Mouse (Mus musculus) forebrain, embryonic 16.5 days (tissue): ENCODE data around the gene Sptan1. TPM values are rescaled to one million over a fixed set of nuclear protein-coding genes. Genes with fewer than 3 reads are reported as not detected.

Source experiments
- ATAC-seq: fragments of 200-750 bp; cut with Nextera tagmentation; 2 replicates; pipeline ENCODE4 v1.8.0; 2017; ENCODE audit warnings: mild to moderate bottlenecking, moderate library complexity
- H3K27ac ChIP-seq: fragments of 300-500 bp; sonication (generic); 2 replicates; pipeline ENCODE4 v1.5.1; 2014; ENCODE audit warnings: low read length, control low read depth
- H3K27me3 ChIP-seq: fragments of 300-500 bp; sonication (generic); replicated peaks from 2 replicates; pipeline ENCODE4 v1.6.1; 2014; ENCODE audit warnings: low read length; ENCODE audit not compliant: control insufficient read depth, insufficient read depth
- H3K36me3 ChIP-seq: fragments of 300-500 bp; sonication (generic); 2 replicates; pipeline ENCODE4 v1.6.1; 2014; ENCODE audit not compliant: control insufficient read depth, insufficient read depth
- H3K4me1 ChIP-seq: fragments of 300-500 bp; sonication (generic); replicated peaks from 2 replicates; pipeline ENCODE4 v1.6.1; 2014; ENCODE audit warnings: low read length; ENCODE audit not compliant: control insufficient read depth, insufficient read depth
- H3K4me2 ChIP-seq: fragments of 300-500 bp; sonication (generic); 2 replicates; pipeline ENCODE4 v1.6.1; 2014; ENCODE audit warnings: mild to moderate bottlenecking, low read length, control low read depth
- H3K4me3 ChIP-seq: fragments of 300-500 bp; sonication (generic); replicated peaks from 2 replicates; pipeline ENCODE4 v1.5.1; 2014; ENCODE audit warnings: mild to moderate bottlenecking, low read length, control low read depth
- H3K9ac ChIP-seq: fragments of 300-500 bp; sonication (generic); replicated peaks from 2 replicates; pipeline ENCODE4 v1.6.1; 2014; ENCODE audit warnings: low read depth, low read length, control low read depth
- H3K9me3 ChIP-seq: fragments of 300-500 bp; sonication (generic); 2 replicates; pipeline ENCODE4 v1.6.1; 2016; ENCODE audit warnings: low read length; ENCODE audit not compliant: control insufficient read depth
- WGBS: fragments of 180-500 bp; shearing (Covaris S2); extraction: QIAGEN DNeasy Blood & Tissue Kit; methylation state at CpG from one replicate; pipeline ENCODE4 v1.1.7; 2014; 5-methylcytosine and 5-hydroxymethylcytosine counted together
- microRNA-seq: library from miRNA; unstranded; fragments of <30 nt; microRNA quantifications from one replicate; pipeline ENCODE4, GENCODE M21; 2017
- polyA plus RNA-seq: library from polyadenylated mRNA; unstranded; fragments of >200 nt; fragmentation: Nextera tagmentation; extraction: Ambion mirVana; gene quantifications from 2 replicates; pipeline ENCODE4 v1.2.1, GENCODE M21; 2015

Sptan1 gene
- polyA plus RNA-seq, 1 experiment from 2014 or later = 294 TPM

GRCm38 (mm10) chr2:30076439-30076838, 111.1 kb downstream of the Sptan1 start:
- H3K27me3 ChIP-seq = no peaks in the 10 kb centered on the region
- no peak overlapping the region for H3K9ac ChIP-seq
- no peak overlapping the region for H3K4me3 ChIP-seq
- no peaks in the 10 kb centered on the region for H3K9me3 ChIP-seq
- peaks cover 11% of the 10 kb centered on the region for H3K4me1 ChIP-seq
- no peak overlapping the region for H3K27ac ChIP-seq
- no peak for ATAC-seq
- H3K36me3 ChIP-seq = 0 out of 2 replicates have a peak, but pooled peaks cover 2% of the 10 kb centered on the region
- WGBS = 89% methylated on average over 8 of the region's 9 CpGs
- H3K4me2 ChIP-seq = no peak overlapping the region

- Histone ChIP-seq H3K27me3 (no peaks in the 10 kb centered on the region), H3K27ac (no peak overlapping the region), H3K4me2 (peak overlapping the region; percentile 78), H3K4me1 (peaks cover 11% of the 10 kb centered on the region), H3K4me3 (peak overlapping the region; percentile 43; the same call in 1 of the 2 replicates), H3K36me3 (0 out of 2 replicates have a peak, but pooled peaks cover 2% of the 10 kb centered on the region), H3K9me3 (no peaks in the 10 kb centered on the region), H3K9ac (peak overlapping the region; percentile 32; the same call in 1 of the 2 replicates)
- WGBS = 71% methylated on average over 6 of the region's 6 CpGs
- no peak for ATAC-seq
Measured at GRCm38 (mm10) chr2:30076959-30077358, 111.6 kb downstream of the Sptan1 start.

DNA sequence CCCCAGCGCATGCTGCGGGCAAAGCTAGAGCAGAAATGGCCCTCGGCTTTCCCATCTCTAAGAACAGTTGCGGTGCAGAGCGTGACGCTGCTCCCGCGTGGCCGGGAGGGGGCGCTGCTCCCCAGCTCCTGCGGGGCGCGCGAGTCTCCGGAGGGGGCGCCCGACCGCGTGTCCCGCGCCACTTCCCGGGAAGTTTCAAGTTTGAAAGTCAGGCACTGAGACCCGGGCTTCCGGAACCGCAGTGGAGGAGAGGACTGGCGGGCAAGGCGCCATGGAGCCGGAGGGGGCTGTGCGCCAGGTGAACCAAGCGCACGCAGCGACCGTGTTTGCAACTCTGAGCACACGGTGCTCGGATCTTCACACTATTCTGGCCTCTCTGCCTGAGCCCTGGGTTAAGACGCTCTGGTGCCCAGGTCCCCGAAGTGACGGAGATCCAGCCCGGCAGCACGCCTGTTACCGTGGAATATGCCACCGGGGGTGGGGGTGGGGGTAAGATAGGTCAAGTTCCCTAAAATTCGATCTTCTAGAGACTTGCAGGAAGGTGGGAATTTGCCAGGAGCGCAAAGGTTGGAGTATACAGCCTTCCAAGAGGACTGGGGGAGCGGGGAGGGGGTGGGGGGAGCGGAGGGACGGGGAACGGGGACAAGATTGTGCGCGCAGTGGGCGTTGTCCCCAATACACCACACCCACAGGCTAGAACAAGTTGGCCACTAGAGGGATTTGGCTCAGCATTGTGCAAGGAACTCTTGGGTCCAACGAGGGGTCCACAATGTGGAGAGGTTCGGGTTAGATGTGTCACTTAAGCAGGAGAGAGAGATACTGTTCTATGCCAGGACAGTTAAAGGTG, 112.4 kb downstream of the Sptan1 start, which contains the start of gene Pkn3:
Gene Pkn3 (plus strand): TSS at position 183 of the 847 bp plus-strand sequence.
- Histone ChIP-seq H3K27me3 (no peaks in the 10 kb centered on the region), H3K4me1 (peaks cover 11% of the 10 kb centered on the region), H3K4me3 (peak within 1 kb of the TSS; percentile 43), H3K4me2 (peak within 1 kb of the TSS; percentile 78), H3K36me3 (no peaks in the 10 kb centered on the region), H3K9me3 (no peaks in the 10 kb centered on the region), H3K27ac (no peak within 1 kb of the TSS; the same call in 1 of the 2 replicates), H3K9ac (peak within 1 kb of the TSS; percentile 48)
- peak; percentile 77 for ATAC-seq
- under 1% methylated on average over 53 of the region's 53 CpGs for whole genome bisulfite sequencing

DNA sequence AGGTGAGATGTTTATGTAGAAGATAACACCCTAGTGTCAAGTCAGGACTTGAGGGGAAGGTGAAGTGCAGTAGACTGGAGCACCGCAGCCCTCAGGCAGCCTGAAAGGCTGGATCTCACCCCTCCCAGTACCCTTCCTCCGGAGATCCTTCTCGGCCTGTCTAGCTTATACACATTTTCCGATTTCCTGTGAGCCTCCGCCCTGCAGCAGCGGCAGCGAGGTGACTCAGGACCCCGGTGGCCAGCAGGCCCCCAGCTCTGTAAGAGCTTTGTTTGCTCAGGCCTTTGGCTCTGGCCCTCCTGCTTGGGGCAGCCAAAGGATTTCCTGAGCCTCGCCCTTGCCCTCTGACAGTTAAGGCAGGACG, 113.0 kb downstream of the Sptan1 start:
- no peak for ATAC-seq
- 20% methylated on average over 10 of the region's 10 CpGs for WGBS
- H3K9me3 ChIP-seq = no peaks in the 10 kb centered on the region
- H3K9ac ChIP-seq = no peak overlapping the region
- no peak overlapping the region for H3K27ac ChIP-seq
- H3K4me2 ChIP-seq = peak overlapping the region; percentile 78
- peak overlapping the region; percentile 43 for H3K4me3 ChIP-seq
- H3K4me1 ChIP-seq = peaks cover 11% of the 10 kb centered on the region
- no peaks in the 10 kb centered on the region for H3K27me3 ChIP-seq
- no peaks in the 10 kb centered on the region for H3K36me3 ChIP-seq

- Histone ChIP-seq H3K4me2 (no peak overlapping the region), H3K4me3 (no peak overlapping the region), H3K27ac (no peak overlapping the region), H3K9ac (no peak overlapping the region), H3K27me3 (no peaks in the 10 kb centered on the region), H3K36me3 (no peaks in the 10 kb centered on the region), H3K9me3 (no peaks in the 10 kb centered on the region), H3K4me1 (peaks cover 11% of the 10 kb centered on the region)
- no peak for ATAC-seq
- WGBS = 77% methylated on average over 4 of the region's 4 CpGs
Measured at GRCm38 (mm10) chr2:30078760-30079159, 113.4 kb downstream of the Sptan1 start.

- H3K27ac ChIP-seq = no peak overlapping the region
- no peaks in the 10 kb centered on the region for H3K36me3 ChIP-seq
- no peak overlapping the region for H3K4me3 ChIP-seq
- no peak for ATAC-seq
- peaks cover 15% of the 10 kb centered on the region for H3K4me1 ChIP-seq
- H3K4me2 ChIP-seq = no peak overlapping the region
- H3K27me3 ChIP-seq = no peaks in the 10 kb centered on the region
- H3K9me3 ChIP-seq = no peaks in the 10 kb centered on the region
- 94% methylated on average over 15 of the region's 15 CpGs for WGBS
- no peak overlapping the region for H3K9ac ChIP-seq
Measured at GRCm38 (mm10) chr2:30080181-30080800, 114.9 kb downstream of the Sptan1 start.

Small RNAs within 50 kb of the gene (microRNA-seq; reads per million reads assigned to microRNA genes)
- gene Mir6997 = 1.0 reads per million

Other genes starting within 250 kb of the Sptan1 start
- gene Gm13420, start 213.9 kb upstream of the Sptan1 start, polyA plus RNA-seq = 0.22 TPM in 1 of 2 replicates, not detected in the other
- gene Gm13547, start 206.2 kb upstream of the Sptan1 start, polyA plus RNA-seq = 0.42 TPM in 1 of 2 replicates, not detected in the other
- 29.8 and 35.9 TPM in 2 replicates for gene Coq4, start 178.1 kb upstream of the Sptan1 start, polyA plus RNA-seq
- 36.6 and 42.4 TPM in 2 replicates for gene Trub2, start 177.1 kb upstream of the Sptan1 start, polyA plus RNA-seq
- 28.3 and 33.7 TPM in 2 replicates for gene Slc27a4, start 162.9 kb upstream of the Sptan1 start, polyA plus RNA-seq
- gene Urm1, start 145.5 kb upstream of the Sptan1 start, polyA plus RNA-seq = 18.9 and 20.2 TPM in 2 replicates
- gene Cercam, start 96.4 kb upstream of the Sptan1 start, polyA plus RNA-seq = 7.3 and 8.4 TPM in 2 replicates
- 61.4 and 73.7 TPM in 2 replicates for gene Odf2, start 76.3 kb upstream of the Sptan1 start, polyA plus RNA-seq
- gene Gle1, start 30.1 kb upstream of the Sptan1 start, polyA plus RNA-seq = 98.6 and 101 TPM in 2 replicates
- gene Wdr34, start 83.3 kb downstream of the Sptan1 start, polyA plus RNA-seq = 70.2 and 83.3 TPM in 2 replicates
- gene Set, start 91.8 kb downstream of the Sptan1 start, polyA plus RNA-seq = 407 and 435 TPM in 2 replicates
- 2.6 and 3.4 TPM in 2 replicates for gene Pkn3, start 112.1 kb downstream of the Sptan1 start, polyA plus RNA-seq
- 17.8 and 19.0 TPM in 2 replicates for gene Zdhhc12, start 128.1 kb downstream of the Sptan1 start, polyA plus RNA-seq
- gene Zer1, start 159.0 kb downstream of the Sptan1 start, polyA plus RNA-seq = 10.9 and 16.5 TPM in 2 replicates
- gene Tbc1d13, start 168.2 kb downstream of the Sptan1 start, polyA plus RNA-seq = 10.5 and 12.7 TPM in 2 replicates
- 10.7 and 13.3 TPM in 2 replicates for gene Endog, start 205.9 kb downstream of the Sptan1 start, polyA plus RNA-seq
- 63.8 and 65.9 TPM in 2 replicates for gene Spout1, start 212.9 kb downstream of the Sptan1 start, polyA plus RNA-seq
- gene Kyat1, start 240.3 kb downstream of the Sptan1 start, polyA plus RNA-seq = 15.4 and 16.3 TPM in 2 replicates